Mouse (Mus musculus) small intestine, adult 2 months (tissue): ENCODE results near the gene Akr1c14.

Experiments
- CTCF ChIP-seq: fragments of 200-500 bp; IDR thresholded peaks from 2 replicates; pipeline ENCODE4 v1.5.1; 2012; ENCODE audit warnings: low read depth, mild to moderate bottlenecking, control low read depth, inconsistent platforms, low read length, moderate library complexity, mixed read lengths; ENCODE audit not compliant: insufficient replicate concordance, insufficient read length; ENCODE audit errors: extremely low read depth
- POLR2A ChIP-seq: fragments of 200-500 bp; IDR thresholded peaks from 2 replicates; pipeline ENCODE4 v1.6.1; 2012; ENCODE audit warnings: low read depth, mild to moderate bottlenecking, control low read depth, inconsistent platforms, low read length, moderate library complexity

DNA sequence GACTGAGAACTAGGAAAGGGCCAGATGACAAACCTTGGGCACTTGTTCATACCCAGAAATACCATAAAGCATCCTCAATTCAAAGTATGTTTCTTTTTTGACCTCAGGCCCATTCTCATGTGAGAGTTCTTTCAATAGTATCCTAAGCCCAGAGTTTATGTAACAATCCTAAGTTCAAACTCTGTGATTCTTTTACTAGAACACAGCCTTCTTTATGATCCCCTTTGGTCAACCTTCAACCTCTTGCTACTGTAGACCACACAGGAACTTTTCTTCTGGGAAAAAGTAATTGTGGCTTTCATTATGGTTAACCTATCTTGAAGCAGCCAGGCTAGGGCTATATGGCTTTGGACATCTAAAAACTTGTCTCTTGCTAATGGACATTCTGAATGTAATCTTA lies 52.9 kb downstream of the Akr1c14 start:
- TF ChIP-seq POLR2A, result no peak
- TF ChIP-seq CTCF, result no peak
